Mouse (Mus musculus) stomach, postnatal 0 days (tissue): Measurements from ENCODE around the gene Pih1d1.

ENCODE experiments used
- CTCF ChIP-seq: IDR thresholded peaks from 2 replicates; pipeline ENCODE4 v1.5.1; 2016; ENCODE audit warnings: antibody characterized with exemption, low read depth, mild to moderate bottlenecking, moderate library complexity
- EP300 ChIP-seq: optimal IDR thresholded peaks from 2 replicates; pipeline ENCODE3; 2016; ENCODE audit warnings: antibody characterized with exemption

DNA sequence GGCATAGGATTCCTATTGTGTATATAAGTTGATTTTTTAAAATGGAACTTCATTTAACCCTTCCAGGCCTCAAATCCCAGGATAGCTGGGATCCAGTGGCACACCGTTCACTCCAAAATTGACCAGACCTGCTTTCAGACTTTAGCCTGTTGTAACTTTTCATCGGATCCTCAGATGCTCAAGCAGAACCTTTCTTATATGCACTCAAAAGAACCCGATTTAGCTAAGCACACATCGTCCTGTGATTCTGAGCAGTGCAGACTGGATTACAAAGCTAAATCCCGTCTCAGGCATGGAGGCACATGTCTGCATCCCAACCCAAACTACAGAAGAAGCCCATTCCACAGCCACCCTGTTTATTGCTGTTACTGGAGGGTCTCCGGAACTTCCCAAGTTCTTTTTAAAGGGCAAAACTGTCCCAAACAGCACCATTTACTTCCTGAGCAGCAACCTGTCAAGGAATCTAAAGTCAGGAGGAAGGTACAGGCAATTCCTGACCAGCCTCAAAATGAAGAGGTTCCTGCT is 26.3 kb upstream of the Pih1d1 start:
- no peak for TF ChIP-seq CTCF
- TF ChIP-seq EP300 = no peak
